Mouse (Mus musculus) liver, adult 2 months (tissue): ENCODE results near the gene Olfr66. TPM values are rescaled to one million over a fixed set of nuclear protein-coding genes. Genes with fewer than 3 reads are reported as not detected.

Experiments used
- DNase-seq: peaks from one replicate; pipeline ENCODE4 v3.0.0-alpha.2; 2011; ENCODE audit warnings: low read depth, low spot score; ENCODE audit errors: extremely low read depth
- H3K27ac ChIP-seq: fragments of 200-500 bp; replicated peaks from 2 replicates; pipeline ENCODE4 v1.5.1; 2012; ENCODE audit warnings: low read depth, mild to moderate bottlenecking, control low read depth, inconsistent platforms, low read length; ENCODE audit not compliant: insufficient read depth
- H3K27me3 ChIP-seq: fragments of 200-500 bp; 2 replicates; pipeline ENCODE4 v1.6.1; 2012; ENCODE audit warnings: mild to moderate bottlenecking, moderate library complexity, low read length, inconsistent platforms; ENCODE audit not compliant: control insufficient read depth, insufficient read depth
- H3K36me3 ChIP-seq: fragments of 200-500 bp; 2 replicates; pipeline ENCODE4 v1.6.1; 2012; ENCODE audit warnings: low read length, inconsistent platforms; ENCODE audit not compliant: control insufficient read depth, insufficient read depth
- H3K4me1 ChIP-seq: fragments of 200-500 bp; 2 replicates; pipeline ENCODE4 v1.6.1; 2011; ENCODE audit warnings: low read length; ENCODE audit not compliant: control insufficient read depth, insufficient read depth
- H3K4me3 ChIP-seq: fragments of 200-500 bp; 2 replicates; pipeline ENCODE4 v1.5.1; 2011; ENCODE audit warnings: low read depth, mild to moderate bottlenecking, control low read depth, low read length, moderate library complexity; ENCODE audit not compliant: insufficient read depth
- H3K79me2 ChIP-seq: fragments of 200-500 bp; 2 replicates; pipeline ENCODE4 v1.6.1; 2012; ENCODE audit warnings: inconsistent platforms, mild to moderate bottlenecking, low read length, moderate library complexity; ENCODE audit not compliant: control insufficient read depth, insufficient read depth
- H3K9ac ChIP-seq: fragments of 200-500 bp; 2 replicates; pipeline ENCODE4 v1.6.1; 2012; ENCODE audit warnings: low read depth, mild to moderate bottlenecking, control low read depth, inconsistent platforms, low read length
- CTCF ChIP-seq: fragments of 200-500 bp; IDR thresholded peaks from 2 replicates; pipeline ENCODE4 v1.5.1; 2011; ENCODE audit warnings: low read depth, low read length, control low read depth
- POLR2A ChIP-seq: fragments of 200-500 bp; IDR thresholded peaks from 2 replicates; pipeline ENCODE4 v1.6.1; 2011; ENCODE audit warnings: low read length, control low read depth; ENCODE audit not compliant: insufficient read depth; ENCODE audit errors: extremely low read depth
- WGBS: fragments of 180-500 bp; shearing (Covaris S2); methylation state at CpG from one replicate; pipeline ENCODE4 v1.1.7; 2018; 5-methylcytosine and 5-hydroxymethylcytosine counted together
- polyA plus RNA-seq: library from polyadenylated mRNA; depleted of rRNA; stranded (reverse); fragments of >200 nt; gene quantifications from 2 replicates; pipeline ENCODE4 v1.2.3, GENCODE M21; 2012
- total RNA-seq: library from RNA; depleted of rRNA; stranded (reverse); fragments of >200 nt; gene quantifications from 2 replicates; pipeline ENCODE4 v1.2.3, GENCODE M21; 2014

Gene Olfr66
- total and polyA plus RNA-seq, 2 experiments = not detected

DNA sequence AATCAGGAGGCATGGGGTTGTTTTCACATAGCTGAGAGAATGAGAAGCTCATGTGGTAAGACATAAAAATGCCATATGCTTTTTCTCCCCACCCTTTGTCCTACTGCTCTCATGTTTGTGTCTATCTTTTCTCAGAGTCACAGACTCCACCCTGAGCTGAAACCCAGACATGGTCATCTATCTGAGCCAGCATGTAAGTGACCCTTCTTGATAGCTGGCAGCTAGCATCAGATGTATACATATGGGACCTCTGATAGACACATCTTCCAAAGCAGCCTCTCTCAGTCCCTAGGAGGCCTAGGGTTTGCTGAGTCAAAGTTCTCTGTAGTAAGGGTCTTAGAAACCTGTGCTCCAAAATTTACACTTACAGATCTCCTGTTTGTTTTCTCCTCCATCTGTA is 20.3 kb downstream of the Olfr66 start:
- TF ChIP-seq POLR2A (no peak), CTCF (no peak)
- no peak overlapping the region for H3K9ac ChIP-seq
- H3K27me3 ChIP-seq = no peaks in the 10 kb centered on the region
- H3K36me3 ChIP-seq = no peaks in the 10 kb centered on the region
- H3K4me1 ChIP-seq = no peaks in the 10 kb centered on the region
- no peak overlapping the region for H3K27ac ChIP-seq
- no peaks in the 10 kb centered on the region for H3K79me2 ChIP-seq
- no peak for DNase-seq
- H3K4me3 ChIP-seq = no peak overlapping the region

GRCm38 (mm10) chr7:103861531-103861930 is 24.5 kb downstream of the Olfr66 start:
- Histone ChIP-seq H3K36me3 (no peaks in the 10 kb centered on the region), H3K9ac (no peak overlapping the region), H3K79me2 (no peaks in the 10 kb centered on the region), H3K4me3 (no peak overlapping the region), H3K27me3 (no peaks in the 10 kb centered on the region), H3K4me1 (no peaks in the 10 kb centered on the region), H3K27ac (no peak overlapping the region)
- WGBS = 67% methylated on average over 3 of the region's 3 CpGs
- TF ChIP-seq CTCF = no peak
- no peak for TF ChIP-seq POLR2A
- DNase-seq = no peak

- Histone ChIP-seq H3K9ac (no peak overlapping the region), H3K27ac (no peak overlapping the region), H3K36me3 (no peaks in the 10 kb centered on the region), H3K79me2 (no peaks in the 10 kb centered on the region), H3K4me1 (no peaks in the 10 kb centered on the region), H3K4me3 (no peak overlapping the region), H3K27me3 (no peaks in the 10 kb centered on the region)
- WGBS = 45% methylated on average over 1 of the region's 1 CpGs
- peak; percentile 0 for DNase-seq
- no peak for TF ChIP-seq CTCF
- no peak for TF ChIP-seq POLR2A
These were observed 25.2 kb downstream of the Olfr66 start for GRCm38 (mm10) chr7:103860855-103861254.

- TF ChIP-seq CTCF (no peak), POLR2A (no peak)
- Histone ChIP-seq H3K4me3 (no peak overlapping the region), H3K4me1 (no peaks in the 10 kb centered on the region), H3K27ac (no peak overlapping the region), H3K79me2 (no peaks in the 10 kb centered on the region), H3K27me3 (no peaks in the 10 kb centered on the region), H3K36me3 (no peaks in the 10 kb centered on the region), H3K9ac (no peak overlapping the region)
- no peak for DNase-seq
- 38% methylated on average over 2 of the region's 2 CpGs for WGBS
These were observed 27.0 kb downstream of the Olfr66 start for GRCm38 (mm10) chr7:103859076-103859475.

DNA sequence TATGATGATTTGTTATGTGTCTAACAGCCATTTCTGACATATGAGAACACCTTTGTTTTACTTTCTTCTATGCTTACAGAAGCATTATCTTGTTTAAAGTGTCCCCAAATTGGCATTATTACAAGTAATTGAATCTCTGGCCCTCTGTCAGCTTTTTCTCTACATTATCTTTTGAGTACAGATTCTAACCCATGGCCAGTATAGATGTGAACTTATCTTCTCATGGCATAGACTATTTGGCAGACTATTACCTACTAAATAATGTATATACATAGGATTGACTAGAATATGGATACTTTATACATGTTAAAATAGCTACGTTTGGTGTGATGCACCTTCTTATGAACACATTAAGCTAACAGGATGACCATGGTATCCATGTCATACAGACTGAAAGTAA is 31.4 kb downstream of the Olfr66 start:
- no peak overlapping the region for H3K27ac ChIP-seq
- no peaks in the 10 kb centered on the region for H3K4me1 ChIP-seq
- no peaks in the 10 kb centered on the region for H3K79me2 ChIP-seq
- TF ChIP-seq POLR2A (no peak), CTCF (no peak)
- no peak for DNase-seq
- no peak overlapping the region for H3K4me3 ChIP-seq
- WGBS = 55% methylated on average over 1 of the region's 1 CpGs
- no peak overlapping the region for H3K9ac ChIP-seq
- H3K27me3 ChIP-seq = no peaks in the 10 kb centered on the region
- no peaks in the 10 kb centered on the region for H3K36me3 ChIP-seq

DNA sequence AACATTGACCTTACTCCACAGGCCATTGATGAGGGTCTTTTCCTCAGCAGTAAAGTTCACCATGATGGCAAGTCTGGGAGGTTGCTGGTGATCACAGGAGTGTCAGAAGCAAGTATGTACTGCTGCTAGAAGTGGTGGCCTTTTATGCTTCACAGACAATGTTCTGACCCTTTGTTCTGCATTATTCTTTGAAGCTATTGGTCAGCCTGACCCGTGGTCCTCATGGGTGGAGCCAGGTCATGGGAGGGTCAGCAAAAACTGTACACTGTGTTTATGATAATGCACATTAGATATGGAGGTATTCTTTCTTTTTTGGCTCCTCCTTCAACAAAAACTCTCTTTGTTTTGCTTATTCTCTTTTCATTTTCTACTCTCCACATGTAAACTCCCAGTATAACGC is 33.0 kb downstream of the Olfr66 start, which contains the start of gene Hbb-y:
Hbb-y (minus strand) TSS at position 127 of the 400 bp plus-strand sequence.
- 37% methylated on average over 2 of the region's 2 CpGs for WGBS
- Histone ChIP-seq H3K79me2 (no peaks in the 10 kb centered on the region), H3K27me3 (no peaks in the 10 kb centered on the region), H3K27ac (no peak within 1 kb of the TSS), H3K9ac (no peak within 1 kb of the TSS), H3K4me1 (no peaks in the 10 kb centered on the region), H3K4me3 (no peak within 1 kb of the TSS), H3K36me3 (no peaks in the 10 kb centered on the region)
- TF ChIP-seq POLR2A = no peak
- TF ChIP-seq CTCF = no peak
- no peak for DNase-seq
